Mouse (Mus musculus) heart, postnatal 10 days (tissue): ENCODE data around the gene Zfyve28. TPM values are rescaled to one million over a fixed set of nuclear protein-coding genes. Genes with fewer than 3 reads are reported as not detected.

Source experiments
- DNase-seq, 2 experiments: peaks; one replicate each; pipeline ENCODE4 v3.0.0; 2021
- intact Hi-C: fragments of 180-260 bp; cut with DNase I; formaldehyde crosslinking; loops from one replicate; pipeline ENCODE4 v1.15.1; 2025
- total RNA-seq, 2 experiments: library from RNA; stranded (reverse); gene quantifications; 2 replicates each; pipeline ENCODE4 v1.2.3; 2021

Zfyve28 gene
- total RNA-seq, 2 experiments from 2014 or later = 1.3 to 1.4 TPM

GRCm38 (mm10) chr5:34252967-34253519 is 35.2 kb downstream of the Zfyve28 start:
- intact Hi-C loops = loop anchor here (5.0 kb wide), 1 partner anchor 111 kb away; no protein-coding TSS in a partner anchor

GRCm38 (mm10) chr5:34252307-34252966 is 35.8 kb downstream of the Zfyve28 start:
- DNase-seq = peak in 1 of 2 experiments; percentile 72
- intact Hi-C loops = loop anchor here (5.0 kb wide), 1 partner anchor 110 kb away; no protein-coding TSS in a partner anchor

More at GRCm38 (mm10) chr5:34252967-34253519, 35.2 kb downstream of the Zfyve28 start:
- no peak for DNase-seq

- intact Hi-C loops = loop anchor here (5.0 kb wide), 1 partner anchor 109 kb away; no protein-coding TSS in a partner anchor
- DNase-seq = no peak
Measured at GRCm38 (mm10) chr5:34251794-34252193, 36.5 kb downstream of the Zfyve28 start.

GRCm38 (mm10) chr5:34250090-34250489 is 38.2 kb downstream of the Zfyve28 start:
- no peak for DNase-seq
- intact Hi-C loops = loop anchor here (5.0 kb wide), 1 partner anchor 108 kb away; no protein-coding TSS in a partner anchor

- no peak for DNase-seq
- intact Hi-C loops = no loop called here
Measured at GRCm38 (mm10) chr5:34249132-34249531, 39.1 kb downstream of the Zfyve28 start.

GRCm38 (mm10) chr5:34246443-34246842 is 41.8 kb downstream of the Zfyve28 start:
- intact Hi-C loops = no loop called here
- DNase-seq = no peak

GRCm38 (mm10) chr5:34243062-34243461 is 45.2 kb downstream of the Zfyve28 start:
- intact Hi-C loops = no loop called here
- no peak for DNase-seq

GRCm38 (mm10) chr5:34242224-34242963 is 45.9 kb downstream of the Zfyve28 start:
- peak; percentile 76 to 77 for DNase-seq
- intact Hi-C loops = no loop called here

- no peak for DNase-seq
- intact Hi-C loops = no loop called here
Measured at GRCm38 (mm10) chr5:34238444-34238843, 49.8 kb downstream of the Zfyve28 start.

GRCm38 (mm10) chr5:34235898-34236420 is 52.3 kb downstream of the Zfyve28 start:
- intact Hi-C loops = no loop called here
- DNase-seq = peak in 1 of 2 experiments; percentile 67

GRCm38 (mm10) chr5:34235056-34235455 is 53.2 kb downstream of the Zfyve28 start:
- no peak for DNase-seq
- intact Hi-C loops = no loop called here

GRCm38 (mm10) chr5:34233221-34233515 is 55.1 kb downstream of the Zfyve28 start:
- intact Hi-C loops = no loop called here

GRCm38 (mm10) chr5:34232481-34233220 is 55.6 kb downstream of the Zfyve28 start:
- intact Hi-C loops = no loop called here

More at GRCm38 (mm10) chr5:34233221-34233515, 55.1 kb downstream of the Zfyve28 start:
- DNase-seq = no peak

GRCm38 (mm10) chr5:34231901-34232300 is 56.3 kb downstream of the Zfyve28 start:
- intact Hi-C loops = no loop called here
- DNase-seq = no peak

More at GRCm38 (mm10) chr5:34232481-34233220, 55.6 kb downstream of the Zfyve28 start:
- no peak for DNase-seq

- intact Hi-C loops = no loop called here
- DNase-seq = no peak
Measured at GRCm38 (mm10) chr5:34230599-34231485, 57.4 kb downstream of the Zfyve28 start.

- no peak for DNase-seq
- intact Hi-C loops = no loop called here
Measured at GRCm38 (mm10) chr5:34229503-34229902, 58.7 kb downstream of the Zfyve28 start.

- intact Hi-C loops = loop anchor here (1.0 kb wide), 1 partner anchor 30 kb away; no protein-coding TSS in a partner anchor
- DNase-seq = peak; percentile 59 to 61
Measured at GRCm38 (mm10) chr5:34225516-34225915, 62.7 kb downstream of the Zfyve28 start.

GRCm38 (mm10) chr5:34224515-34224914 is 63.7 kb downstream of the Zfyve28 start:
- intact Hi-C loops = no loop called here
- DNase-seq = no peak

- intact Hi-C loops = no loop called here
- no peak for DNase-seq
Measured at GRCm38 (mm10) chr5:34220001-34220400, 68.2 kb downstream of the Zfyve28 start.
